Comparison of ENCODE assay signal across 15 mouse cellular contexts in the genomic region with DNA sequence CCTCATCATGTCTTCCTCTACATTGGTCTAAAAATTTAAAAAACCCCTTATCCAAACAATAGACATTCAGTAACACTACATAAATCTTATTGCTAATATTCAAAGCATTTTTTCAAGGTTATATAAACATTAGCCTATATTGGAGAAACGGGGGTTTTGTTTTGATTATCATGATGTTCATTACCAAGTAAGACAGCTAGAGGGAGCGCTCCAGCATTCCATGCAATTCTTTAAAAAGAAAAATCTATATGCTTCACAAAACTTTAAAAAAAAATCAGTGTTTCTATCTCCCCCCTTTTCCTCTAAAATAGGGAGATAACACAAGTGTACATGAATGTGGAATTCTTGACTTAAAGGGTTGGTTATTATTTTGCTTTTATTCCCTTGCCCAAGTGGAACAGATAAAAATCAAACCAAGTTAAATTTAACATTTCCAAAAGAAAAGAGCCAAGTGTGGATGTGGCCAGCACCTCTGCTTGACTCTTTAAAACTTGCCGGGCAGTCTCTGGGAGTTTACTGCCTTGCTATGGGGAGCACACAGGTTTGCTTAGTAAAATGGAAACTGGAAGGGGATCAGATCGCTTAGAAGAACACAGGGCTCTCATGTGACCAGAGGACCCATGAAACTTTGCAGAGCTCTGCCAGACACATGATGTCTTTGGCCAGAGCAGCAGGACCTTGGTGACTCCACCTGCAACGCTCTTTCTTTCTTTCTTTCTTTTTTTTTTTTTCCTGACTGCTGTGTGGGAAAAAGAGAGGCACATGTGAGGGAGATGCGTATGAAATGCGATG.
DNase-seq lines count a peak whose midpoint lies in the region; ATAC-seq and TF ChIP-seq lines count a peak whose summit lies in the region.
"Had no signal": no experiment of that assay in that cellular context is flagged by ENCODE, and none has a peak within 500 bp of the region (broad histone marks: within the 10 kb centered on the region; RNA-seq: fewer than 3 reads in every experiment).

No protein-coding gene starts in this region.

- no peaks in the 10 kb centered on the region for H3K9me3 ChIP-seq in liver, postnatal 0 days (ENCODE audit: low read length)
- H3K9me3 ChIP-seq in liver, embryonic 12.5 days (replicated peaks): no peaks in the 10 kb centered on the region
- H3K9me3 ChIP-seq in E14TG2a.4 (ENCODE audit: low read length): no peaks in the 10 kb centered on the region
- no peaks in the 10 kb centered on the region for H3K9me3 ChIP-seq in embryonic facial prominence, embryonic 12.5 days

- 0 out of 2 replicates have a peak, but pooled peaks have one; percentile 24 for TF ChIP-seq CTCF in liver, postnatal 0 days (IDR thresholded peaks at IDR 0.05; ENCODE audit: low read depth)
- TF ChIP-seq CTCF in E14TG2a.4 (conservative IDR thresholded peaks at IDR 0.05; ENCODE audit: low read length): peak; percentile 22; the same call in 1 of the 2 replicates

- no peak for TF ChIP-seq EP300 in liver, postnatal 0 days (IDR thresholded peaks at IDR 0.05; ENCODE audit: low read depth)

- no peaks in the 10 kb centered on the region for H3K27me3 ChIP-seq in liver, postnatal 0 days (ENCODE audit: insufficient read depth, low read length)
- H3K27me3 ChIP-seq in liver, embryonic 12.5 days (replicated peaks): no peaks in the 10 kb centered on the region
- H3K27me3 ChIP-seq in E14TG2a.4 (ENCODE audit: insufficient read depth, low read length): no peaks in the 10 kb centered on the region
- H3K27me3 ChIP-seq in embryonic facial prominence, embryonic 12.5 days: no peaks in the 10 kb centered on the region

- intact Hi-C loops in heart, postnatal 25 days (cut with DNase I): no loop called here

- no peak overlapping the region for H3K27ac ChIP-seq in liver, postnatal 0 days (ENCODE audit: low read depth)
- H3K27ac ChIP-seq in liver, embryonic 12.5 days: no peak overlapping the region
- peak overlapping the region; percentile 24; the same call in 1 of the 2 replicates for H3K27ac ChIP-seq in embryonic facial prominence, embryonic 12.5 days

- no peak overlapping the region for H3K9ac ChIP-seq in liver, postnatal 0 days (replicated peaks)
- H3K9ac ChIP-seq in liver, embryonic 12.5 days: no peak overlapping the region
- H3K9ac ChIP-seq in embryonic facial prominence, embryonic 12.5 days: no peak overlapping the region

- H3K36me3 ChIP-seq in liver, postnatal 0 days (replicated peaks; ENCODE audit: insufficient read depth, low read length): no peaks in the 10 kb centered on the region
- no peaks in the 10 kb centered on the region for H3K36me3 ChIP-seq in liver, embryonic 12.5 days
- no peaks in the 10 kb centered on the region for H3K36me3 ChIP-seq in E14TG2a.4 (ENCODE audit: insufficient read depth, low read length)
- no peaks in the 10 kb centered on the region for H3K36me3 ChIP-seq in embryonic facial prominence, embryonic 12.5 days

- no peak overlapping the region for H3K4me3 ChIP-seq in liver, postnatal 0 days (ENCODE audit: low read depth, low read length)
- H3K4me3 ChIP-seq in liver, embryonic 12.5 days: no peak overlapping the region
- no peak overlapping the region for H3K4me3 ChIP-seq in E14TG2a.4 (replicated peaks; ENCODE audit: low read length)
- no peak overlapping the region for H3K4me3 ChIP-seq in embryonic facial prominence, embryonic 12.5 days

- no peak for ATAC-seq in liver, postnatal 0 days
- ATAC-seq in liver, embryonic 12.5 days: no peak
- no peak for ATAC-seq in embryonic facial prominence, embryonic 12.5 days (ENCODE audit: insufficient number of reproducible peaks, insufficient read depth, low FRiP score, low TSS enrichment)
- ATAC-seq: CD4-positive, CD25-positive, alpha-beta regulatory T cell, adult 4 months; inflammation-experienced regulatory T-cells, adult 6 months had no signal

- H3K4me1 ChIP-seq in liver, postnatal 0 days (ENCODE audit: insufficient read depth): no peaks in the 10 kb centered on the region
- no peaks in the 10 kb centered on the region for H3K4me1 ChIP-seq in liver, embryonic 12.5 days
- H3K4me1 ChIP-seq in E14TG2a.4 (replicated peaks; ENCODE audit: low read depth, low read length): no peaks in the 10 kb centered on the region
- 0 out of 2 replicates have a peak, but pooled peaks cover 2% of the 10 kb centered on the region for H3K4me1 ChIP-seq in embryonic facial prominence, embryonic 12.5 days

- 63% methylated on average over 7 of the region's 7 CpGs for WGBS in liver, postnatal 0 days (ENCODE audit: insufficient replicate concordance)
- WGBS in liver, embryonic 12.5 days (ENCODE audit: insufficient replicate concordance): 63% methylated on average over 7 of the region's 7 CpGs
- WGBS in embryonic facial prominence, embryonic 12.5 days: 55% methylated on average over 7 of the region's 7 CpGs

- peak; percentile 54 for DNase-seq in heart, adult 11 months
- no peak for DNase-seq in heart, postnatal 25 days (ENCODE audit: low spot score)
- no peak for DNase-seq in liver, postnatal 0 days
- DNase-seq in cerebellum, adult 8-10 months: no peak
- DNase-seq in gastrocnemius, postnatal 4 days (ENCODE audit: low spot score in 2 of 2): no peak
- DNase-seq: adrenal gland, adult 2 months; cerebellum, adult 9-11 months; heart, postnatal 14 days; kidney, postnatal 14 days; liver had no signal

- H3K4me2 ChIP-seq in liver, postnatal 0 days (ENCODE audit: low read depth, low read length): no peak overlapping the region
- no peak overlapping the region for H3K4me2 ChIP-seq in liver, embryonic 12.5 days
- no peak overlapping the region for H3K4me2 ChIP-seq in embryonic facial prominence, embryonic 12.5 days (replicated peaks)
